Mouse (Mus musculus) lung, postnatal 0 days (tissue): ENCODE results near the gene Prr23a2. TPM values are rescaled to one million over a fixed set of nuclear protein-coding genes. Genes with fewer than 3 reads are reported as not detected.
"Not testable (repeated sequence)": the region's sequence is repeated elsewhere in the genome, so short reads cannot be mapped to it uniquely, and the experiment has no call there.

Source experiments
- ATAC-seq: fragments of 200-750 bp; cut with Nextera tagmentation; 2 replicates; pipeline ENCODE4 v1.8.0; 2017; ENCODE audit warnings: moderate library complexity
- DNase-seq: peaks from one replicate; pipeline ENCODE4 v3.0.0-alpha.2; 2016; ENCODE audit warnings: low spot score
- H3K27ac ChIP-seq: fragments of 300-500 bp; sonication (generic); 2 replicates; pipeline ENCODE4 v1.5.1; 2014; ENCODE audit warnings: antibody characterized with exemption, mild to moderate bottlenecking, low read length, mixed read lengths
- H3K27me3 ChIP-seq: fragments of 300-500 bp; sonication (generic); replicated peaks from 2 replicates; pipeline ENCODE4 v1.6.1; 2014; ENCODE audit warnings: low read length, mixed read lengths; ENCODE audit not compliant: insufficient read depth
- H3K36me3 ChIP-seq: fragments of 300-500 bp; sonication (generic); 2 replicates; pipeline ENCODE4 v1.6.1; 2014; ENCODE audit warnings: low read length, mixed read lengths; ENCODE audit not compliant: insufficient read depth
- H3K4me1 ChIP-seq: fragments of 300-500 bp; sonication (generic); 2 replicates; pipeline ENCODE4 v1.6.1; 2014; ENCODE audit warnings: antibody characterized with exemption, low read depth, low read length, mixed read lengths; ENCODE audit not compliant: insufficient read depth
- H3K4me2 ChIP-seq: fragments of 300-500 bp; sonication (generic); replicated peaks from 2 replicates; pipeline ENCODE4 v1.6.1; 2014; ENCODE audit warnings: low read depth, mild to moderate bottlenecking, low read length, moderate library complexity, mixed read lengths
- H3K4me3 ChIP-seq: fragments of 300-500 bp; sonication (generic); 2 replicates; pipeline ENCODE4 v1.5.1; 2014; ENCODE audit warnings: low read depth, low read length
- H3K9ac ChIP-seq: fragments of 300-500 bp; sonication (generic); replicated peaks from 2 replicates; pipeline ENCODE4 v1.6.1; 2014; ENCODE audit warnings: low read depth, mild to moderate bottlenecking
- H3K9me3 ChIP-seq: fragments of 300-500 bp; sonication (generic); 2 replicates; pipeline ENCODE4 v1.6.1; 2016; ENCODE audit warnings: low read length, mixed read lengths
- CTCF ChIP-seq: IDR thresholded peaks from 2 replicates; pipeline ENCODE4 v1.5.1; 2016; ENCODE audit warnings: antibody characterized with exemption, mild to moderate bottlenecking
- EP300 ChIP-seq: IDR thresholded peaks from 2 replicates; pipeline ENCODE4 v1.6.1; 2016; ENCODE audit warnings: antibody characterized with exemption, mild to moderate bottlenecking, control low read depth
- WGBS: fragments of 180-500 bp; shearing (Covaris S2); extraction: QIAGEN DNeasy Blood & Tissue Kit; methylation state at CpG from one replicate; pipeline ENCODE4 v1.1.7; 2014; 5-methylcytosine and 5-hydroxymethylcytosine counted together
- polyA plus RNA-seq: library from polyadenylated mRNA; unstranded; fragments of >200 nt; fragmentation: Nextera tagmentation; extraction: Ambion mirVana; gene quantifications from 2 replicates; pipeline ENCODE4 v1.2.1, GENCODE M21; 2015

Prr23a2 gene
- polyA plus RNA-seq = not detected in 2 replicates

- DNase-seq = no peak
- 67% methylated on average over 18 of the region's 18 CpGs for WGBS
Measured at GRCm38 (mm10) chr9:98856210-98856609, at the start of gene Prr23a2. TSS of gene Prr23a2 (plus strand) at chr9:98856494.

GRCm38 (mm10) chr9:98807631-98808030 lies 48.7 kb upstream of the Prr23a2 start:
- no peak overlapping the region for H3K4me2 ChIP-seq
- 79% methylated on average over 8 of the region's 8 CpGs for WGBS
- no peaks in the 10 kb centered on the region; the same call in 1 of the 2 replicates for H3K4me1 ChIP-seq
- no peak overlapping the region for H3K9ac ChIP-seq
- no peaks in the 10 kb centered on the region for H3K36me3 ChIP-seq
- no peak for DNase-seq
- TF ChIP-seq EP300 (no peak), CTCF (no peak)
- no peak for ATAC-seq
- no peak overlapping the region for H3K27ac ChIP-seq
- H3K4me3 ChIP-seq = no peak overlapping the region
- no peaks in the 10 kb centered on the region for H3K27me3 ChIP-seq
- no peaks in the 10 kb centered on the region for H3K9me3 ChIP-seq

More at GRCm38 (mm10) chr9:98856210-98856609, at the start of gene Prr23a2:
- no peaks in the 10 kb centered on the region for H3K4me1 ChIP-seq
- no peaks in the 10 kb centered on the region for H3K9me3 ChIP-seq
- no peak within 1 kb of the TSS for H3K4me3 ChIP-seq
- no peaks in the 10 kb centered on the region for H3K27me3 ChIP-seq
- TF ChIP-seq CTCF (no peak), EP300 (no peak)
- no peaks in the 10 kb centered on the region for H3K36me3 ChIP-seq
- no peak within 1 kb of the TSS for H3K9ac ChIP-seq
- ATAC-seq = no peak
- H3K27ac ChIP-seq = no peak within 1 kb of the TSS
- H3K4me2 ChIP-seq = no peak within 1 kb of the TSS

DNA sequence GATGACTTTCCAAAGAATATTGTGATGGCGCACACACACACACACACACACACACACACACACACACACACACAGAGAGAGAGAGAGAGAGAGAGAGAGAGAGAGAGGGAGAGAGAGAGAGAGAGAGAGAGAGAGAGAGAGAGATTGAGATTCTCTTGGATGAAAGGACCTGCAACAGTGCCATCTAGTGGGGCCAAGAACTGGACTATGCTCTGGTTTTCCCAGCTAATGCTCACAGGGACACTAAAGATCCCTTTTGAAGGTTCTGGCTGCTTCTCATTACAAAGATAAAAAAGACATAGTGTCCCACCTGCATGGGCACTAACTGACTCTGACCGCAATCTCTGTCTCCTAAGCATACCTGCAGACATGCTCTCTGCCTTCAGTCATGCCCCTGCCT lies 46.8 kb upstream of the Prr23a2 start:
- ATAC-seq = not testable (repeated sequence)

DNA sequence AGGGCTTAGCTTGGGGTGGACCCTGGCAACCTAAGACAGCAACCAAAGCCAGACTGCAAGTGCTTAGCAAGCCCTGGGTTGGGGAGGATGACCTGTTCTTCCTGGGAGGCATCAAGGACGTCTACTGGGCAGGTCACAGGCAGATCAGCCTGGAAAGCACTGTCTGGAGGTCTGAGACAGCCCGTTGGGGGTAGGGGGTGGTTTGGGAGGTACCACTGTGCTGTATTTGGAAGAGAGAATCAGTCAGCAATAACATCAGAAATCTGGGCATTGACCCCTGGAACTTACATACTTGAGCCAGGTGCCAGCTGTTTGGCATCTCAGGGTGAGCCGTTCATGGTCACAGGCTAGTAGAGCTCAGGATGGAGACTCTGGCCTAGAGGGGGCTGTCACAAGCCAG lies 40.2 kb upstream of the Prr23a2 start:
- H3K4me3 ChIP-seq = no peak overlapping the region
- no peaks in the 10 kb centered on the region for H3K4me1 ChIP-seq
- TF ChIP-seq EP300 = no peak
- no peak for TF ChIP-seq CTCF
- ATAC-seq = no peak
- H3K4me2 ChIP-seq = no peak overlapping the region
- WGBS = 60% methylated on average over 3 of the region's 3 CpGs
- no peaks in the 10 kb centered on the region for H3K27me3 ChIP-seq
- no peak for DNase-seq
- no peaks in the 10 kb centered on the region for H3K9me3 ChIP-seq
- no peak overlapping the region for H3K9ac ChIP-seq
- H3K27ac ChIP-seq = no peak overlapping the region
- no peaks in the 10 kb centered on the region for H3K36me3 ChIP-seq

More for the DNA sequence above, 46.8 kb upstream of the Prr23a2 start:
- peak; percentile 72 for TF ChIP-seq CTCF
- H3K9ac ChIP-seq, H3K36me3 ChIP-seq, H3K27ac ChIP-seq, H3K4me1 ChIP-seq, H3K4me2 ChIP-seq, H3K4me3 ChIP-seq, H3K9me3 ChIP-seq, H3K27me3 ChIP-seq: not testable (repeated sequence)
- 56% methylated on average over 2 of the region's 2 CpGs for WGBS
- peak; percentile 45 for DNase-seq

DNA sequence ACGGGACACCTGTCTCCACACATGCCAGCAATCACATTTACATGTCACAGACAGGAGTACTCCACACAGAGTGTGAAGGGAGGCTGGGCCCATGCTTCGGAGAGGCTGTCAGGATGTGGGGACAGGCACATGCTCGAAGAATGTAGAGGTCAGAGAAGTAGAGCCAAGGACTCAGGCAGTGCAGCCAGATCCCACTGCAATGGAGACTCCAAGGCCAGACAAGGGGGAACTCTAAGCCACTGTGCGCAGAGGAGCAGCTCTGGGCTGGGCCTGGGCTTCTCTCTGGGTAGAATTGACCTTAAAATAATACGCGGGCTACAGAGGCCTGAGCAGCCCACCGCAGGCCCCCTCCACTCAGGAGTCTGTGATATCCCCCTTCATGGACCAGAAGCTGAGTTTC lies 38.7 kb upstream of the Prr23a2 start:
- H3K27me3 ChIP-seq = no peaks in the 10 kb centered on the region
- TF ChIP-seq CTCF (no peak), EP300 (no peak)
- WGBS = 73% methylated on average over 7 of the region's 7 CpGs
- no peaks in the 10 kb centered on the region for H3K36me3 ChIP-seq
- H3K9me3 ChIP-seq = no peaks in the 10 kb centered on the region
- no peaks in the 10 kb centered on the region for H3K4me1 ChIP-seq
- H3K27ac ChIP-seq = no peak overlapping the region
- DNase-seq (no peak), ATAC-seq (no peak)
- H3K4me2 ChIP-seq = no peak overlapping the region
- H3K9ac ChIP-seq = no peak overlapping the region
- H3K4me3 ChIP-seq = no peak overlapping the region

GRCm38 (mm10) chr9:98818971-98819370 lies 37.3 kb upstream of the Prr23a2 start:
- 56% methylated on average over 5 of the region's 5 CpGs for WGBS
- DNase-seq = peak; percentile 37
- Histone ChIP-seq H3K27me3 (no peaks in the 10 kb centered on the region), H3K4me1 (no peaks in the 10 kb centered on the region), H3K9me3 (no peaks in the 10 kb centered on the region; the same call in 1 of the 2 replicates), H3K4me3 (no peak overlapping the region), H3K4me2 (no peak overlapping the region), H3K9ac (no peak overlapping the region), H3K27ac (no peak overlapping the region), H3K36me3 (no peaks in the 10 kb centered on the region)
- TF ChIP-seq EP300 (no peak), CTCF (no peak)
- peak; percentile 49 for ATAC-seq

DNA sequence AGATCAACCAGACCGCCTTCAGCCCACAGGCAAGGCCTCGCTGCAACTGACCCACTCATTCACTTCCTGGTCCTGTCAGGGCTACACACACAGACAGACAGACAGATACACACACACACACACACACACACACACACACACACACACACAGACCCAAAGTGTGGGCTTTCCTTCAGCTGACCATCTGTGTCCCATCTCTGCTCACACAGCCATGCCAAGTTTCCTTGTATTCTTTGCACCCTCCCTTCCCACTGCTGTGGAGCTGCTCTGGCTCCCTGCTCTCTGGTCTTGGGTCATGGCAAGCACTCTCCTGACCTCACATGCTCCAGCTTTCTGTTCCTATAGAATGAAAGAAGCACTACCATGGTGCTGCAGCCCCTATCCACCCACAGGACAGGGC lies 36.8 kb upstream of the Prr23a2 start:
- Histone ChIP-seq H3K9me3 (no peaks in the 10 kb centered on the region; the same call in 1 of the 2 replicates), H3K4me1 (no peaks in the 10 kb centered on the region), H3K4me3 (no peak overlapping the region), H3K36me3 (no peaks in the 10 kb centered on the region), H3K9ac (no peak overlapping the region), H3K27me3 (no peaks in the 10 kb centered on the region), H3K4me2 (no peak overlapping the region), H3K27ac (no peak overlapping the region)
- 88% methylated on average over 2 of the region's 2 CpGs for WGBS
- TF ChIP-seq EP300 = no peak
- no peak for TF ChIP-seq CTCF
- DNase-seq (peak; percentile 58), ATAC-seq (peak; percentile 84)
